Mouse (Mus musculus) CD8-positive naive resting alpha-beta T cell, adult 2 months (primary cell): ENCODE measurements at regions not wholly inside any gene's neighbourhood (a gene's known extent, or its start where the extent isn't known, plus 50 kb on each side); places are given as distances from the start of the nearest gene placed in this dataset.
"Not testable (repeated sequence)": the region's sequence is repeated elsewhere in the genome, so short reads cannot be mapped to it uniquely, and the experiment has no call there.

Experiments used
- DNase-seq, 2 experiments: peaks; one replicate each; pipeline ENCODE4 v3.0.0; 2022; ENCODE audit warnings: low read depth in 2 of 2, low spot score in 2 of 2

DNA sequence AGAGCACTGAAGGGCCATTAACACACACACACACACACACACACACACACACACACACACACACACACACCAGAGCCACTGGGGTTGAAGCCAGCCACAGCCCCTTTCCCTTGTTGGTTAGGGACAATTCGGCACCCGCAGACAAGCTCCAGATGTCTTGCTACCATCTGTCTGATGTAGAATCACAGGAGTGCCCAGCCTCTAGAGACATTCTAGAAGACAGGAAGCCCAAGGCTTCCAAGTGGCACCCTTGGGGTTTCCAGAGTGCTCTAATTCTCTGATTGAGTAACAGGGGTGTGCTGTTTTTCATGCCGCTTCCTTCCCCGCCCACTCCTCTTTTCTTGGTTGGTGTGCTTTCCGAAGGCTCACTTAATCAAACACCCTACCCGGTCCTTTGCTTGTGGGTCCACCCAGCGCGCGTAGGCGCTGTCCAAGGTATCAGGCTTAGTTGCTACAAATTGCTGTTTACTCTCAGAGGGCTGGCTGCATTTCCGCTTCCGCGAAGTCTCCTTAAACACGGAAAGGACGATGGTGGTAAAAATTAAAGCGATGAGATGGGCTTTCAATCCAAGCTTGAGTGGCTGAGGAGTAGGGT, 59.5 kb upstream of the Zbtb18 start:
- DNase-seq, result no peak

DNA sequence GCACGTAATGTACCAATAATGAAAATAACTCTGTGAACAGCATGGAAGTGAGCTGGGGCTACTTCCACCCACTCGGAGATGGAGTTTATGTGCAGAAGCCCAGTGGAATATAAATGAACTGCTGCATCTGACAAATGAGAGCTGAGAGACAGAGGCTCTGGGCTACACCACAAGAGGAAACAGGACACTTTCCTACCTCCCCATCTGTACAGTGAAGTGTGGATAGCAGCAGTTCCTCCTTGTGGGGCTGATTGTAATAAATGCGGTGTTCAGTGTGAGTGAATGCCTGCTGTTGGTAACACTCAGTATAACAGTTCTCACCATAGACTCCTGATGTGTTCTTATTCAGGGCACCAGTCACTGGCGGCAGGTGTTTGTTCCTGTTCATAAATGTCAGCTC, 60.0 kb upstream of the Zbtb18 start:
- no peak for DNase-seq

DNA sequence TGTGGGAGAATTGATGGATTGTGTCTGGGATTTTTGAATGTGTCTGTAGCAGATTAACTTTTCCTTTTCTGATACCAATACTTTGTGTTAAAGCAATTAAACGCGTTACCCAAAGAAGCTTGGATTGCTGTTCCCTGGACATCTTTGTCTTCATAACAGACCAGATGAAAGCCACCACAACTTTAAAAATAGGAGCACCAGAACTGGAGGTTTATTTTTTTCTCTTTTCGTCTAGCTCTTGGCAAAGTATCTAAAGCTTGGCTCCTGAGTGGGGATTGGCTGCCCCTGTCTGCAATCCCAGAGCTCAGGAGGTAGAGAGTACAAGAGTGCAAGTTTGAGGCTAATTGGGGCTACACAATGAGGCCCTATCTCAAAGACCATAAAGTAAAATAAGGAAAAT, 64.0 kb upstream of the Zbtb18 start:
- no peak for DNase-seq

DNA sequence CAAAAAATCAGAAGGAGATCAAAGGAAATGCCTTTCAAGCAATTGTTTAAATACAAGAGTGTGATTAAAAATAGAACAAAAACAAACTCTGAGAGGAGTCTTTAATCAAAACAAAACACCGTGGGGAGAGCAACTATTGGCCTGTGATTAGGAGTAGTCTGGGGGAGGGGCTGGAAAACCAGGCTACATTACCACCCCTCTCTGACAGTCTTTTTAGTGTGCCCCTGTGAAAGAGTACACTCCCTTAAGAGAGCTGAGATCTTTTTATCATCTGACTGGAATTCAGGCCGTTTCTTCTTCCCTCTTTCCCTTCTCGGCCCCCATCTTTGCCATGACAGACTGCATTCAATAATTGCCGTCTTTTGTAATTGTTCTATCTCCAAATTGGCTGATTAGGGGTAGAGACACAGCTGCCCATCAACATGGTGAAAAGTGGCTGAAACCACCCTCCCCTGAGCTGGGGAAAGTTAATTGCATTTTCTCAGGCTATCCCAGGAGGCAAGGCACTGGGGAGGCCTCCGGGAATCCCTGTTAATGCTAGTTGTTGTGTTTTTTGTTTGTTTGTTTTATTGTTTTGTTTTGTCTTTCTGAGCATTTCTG, 68.8 kb upstream of the Zbtb18 start:
- no peak for DNase-seq

DNA sequence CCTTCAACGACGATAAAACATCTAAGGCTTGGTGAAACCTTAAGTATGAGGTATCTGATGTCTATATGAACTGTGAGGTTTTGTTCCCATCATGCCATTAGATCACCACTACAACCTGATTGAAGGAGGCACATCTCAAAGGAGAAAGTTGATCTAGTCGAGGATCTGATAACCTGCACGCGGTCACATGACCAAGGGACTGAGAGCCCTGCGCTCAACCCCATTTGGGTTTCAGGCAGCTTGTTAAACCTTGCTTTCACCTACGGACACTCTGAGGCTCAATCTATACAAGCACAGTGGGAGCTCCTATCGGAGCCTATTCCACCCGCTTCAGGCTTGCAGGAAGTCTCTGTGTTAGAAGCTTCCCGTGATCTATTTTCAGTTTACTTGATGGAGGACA, 70.1 kb upstream of the Zbtb18 start:
- no peak for DNase-seq

DNA sequence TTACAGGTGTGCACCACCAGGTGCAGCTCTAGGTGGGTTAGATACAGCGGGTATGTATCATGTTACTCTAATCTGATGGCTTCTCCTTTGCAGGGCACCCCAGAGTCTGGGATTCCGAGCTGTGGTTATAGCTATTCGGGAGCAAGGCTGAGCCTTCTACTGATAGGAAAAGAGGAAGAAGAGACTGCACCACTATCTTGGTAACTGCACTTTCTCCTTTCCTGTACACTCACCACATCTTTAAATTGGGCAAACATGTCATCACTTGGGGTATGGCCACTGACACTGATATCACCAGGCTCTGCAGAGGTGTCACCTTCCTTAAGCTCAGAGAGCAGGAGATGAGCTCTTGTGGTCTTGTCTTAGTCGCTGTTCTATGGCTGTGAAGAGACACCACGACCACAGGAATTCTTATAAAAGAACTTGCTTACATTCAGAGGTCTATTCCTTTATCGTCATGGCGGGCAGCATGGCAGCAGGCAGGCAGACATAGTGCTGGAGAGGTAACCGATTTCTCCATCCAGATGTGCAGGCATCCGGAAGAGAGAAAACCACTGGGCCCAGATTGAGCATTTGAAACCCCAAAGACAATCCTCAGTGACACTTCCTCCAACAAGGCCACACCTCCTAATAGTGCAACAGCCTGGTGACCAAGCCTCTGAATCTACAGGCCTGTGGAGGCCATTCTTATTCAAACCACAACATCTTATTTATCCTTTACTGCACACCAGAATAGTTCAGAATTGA, 74.1 kb upstream of the Zbtb18 start:
- no peak for DNase-seq

DNA sequence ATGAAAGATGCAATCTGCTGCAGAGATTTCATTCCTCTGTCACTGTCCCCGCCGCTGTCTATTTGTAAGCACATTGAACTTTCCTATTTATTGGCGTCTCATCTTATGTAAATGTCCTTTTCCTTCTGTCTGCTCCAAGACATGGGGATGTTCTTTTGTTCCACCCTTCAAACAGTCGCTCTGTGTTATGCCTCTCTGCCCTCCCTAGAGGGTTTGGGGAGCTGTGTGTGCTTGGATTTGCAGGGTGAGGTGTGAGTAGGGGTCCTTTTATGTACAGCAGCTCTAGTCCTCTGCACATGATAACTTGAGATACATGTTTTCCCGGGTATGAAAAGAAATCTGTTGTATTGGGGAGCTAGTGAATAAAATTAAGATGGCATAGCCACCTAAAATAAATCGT, 75.2 kb upstream of the Zbtb18 start:
- no peak for DNase-seq

DNA sequence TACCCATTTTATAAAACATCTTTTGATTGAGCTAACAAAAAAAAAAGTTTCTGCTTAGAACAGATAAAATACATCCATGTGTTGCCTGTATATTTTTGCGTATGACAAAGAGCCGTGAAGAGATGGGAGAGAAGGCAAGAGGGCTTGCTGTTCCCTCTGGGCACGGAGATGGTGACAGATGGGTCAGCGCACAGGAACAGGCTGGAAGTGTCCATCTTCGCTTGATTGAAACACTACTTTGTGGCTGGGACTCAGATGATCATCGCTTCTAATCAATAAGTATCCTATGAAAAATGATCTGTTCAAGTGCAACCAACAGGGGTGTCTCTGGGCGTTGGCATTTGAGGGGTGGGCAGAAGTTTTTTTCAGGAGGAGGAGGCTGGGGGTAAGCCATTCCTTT, 75.7 kb upstream of the Zbtb18 start:
- DNase-seq, result no peak

DNA sequence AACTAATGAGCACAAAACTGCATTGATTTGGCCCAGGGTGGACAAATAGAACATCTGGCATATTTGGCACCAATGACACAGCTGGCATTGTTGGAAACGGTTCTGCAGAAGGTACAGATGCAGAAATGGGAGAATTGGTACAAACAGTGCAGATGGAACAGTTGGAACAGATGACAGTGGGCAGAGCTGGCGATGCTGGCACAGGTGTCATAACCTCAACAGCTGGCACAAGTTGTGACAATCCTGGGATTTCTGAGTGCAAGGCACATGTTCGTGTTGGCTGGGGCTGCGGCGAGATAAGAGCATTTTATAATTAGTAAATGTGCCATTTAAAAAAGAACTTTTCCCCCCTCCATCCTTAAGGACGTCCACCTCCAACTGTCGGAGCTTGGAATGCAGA, 77.8 kb upstream of the Zbtb18 start:
- no peak for DNase-seq

DNA sequence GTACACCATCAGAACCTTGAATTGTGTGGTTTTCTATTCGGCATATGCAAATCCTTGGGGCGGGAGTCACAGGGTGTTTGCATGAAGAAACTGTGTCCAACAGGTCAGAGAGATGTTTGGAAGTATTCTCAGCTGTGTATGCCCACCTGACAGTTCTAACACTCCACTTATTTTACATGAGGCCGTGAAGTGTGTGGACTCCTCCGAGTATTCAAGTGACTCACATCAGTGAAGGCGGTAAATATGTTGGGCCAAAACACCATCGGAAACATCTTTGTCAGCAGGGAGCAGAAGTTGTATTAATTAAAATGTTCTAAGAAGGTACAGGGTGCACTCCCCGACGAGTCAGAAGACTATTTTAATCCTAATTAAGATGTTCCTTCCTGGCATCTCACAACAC, 79.8 kb upstream of the Zbtb18 start:
- DNase-seq, result no peak

DNA sequence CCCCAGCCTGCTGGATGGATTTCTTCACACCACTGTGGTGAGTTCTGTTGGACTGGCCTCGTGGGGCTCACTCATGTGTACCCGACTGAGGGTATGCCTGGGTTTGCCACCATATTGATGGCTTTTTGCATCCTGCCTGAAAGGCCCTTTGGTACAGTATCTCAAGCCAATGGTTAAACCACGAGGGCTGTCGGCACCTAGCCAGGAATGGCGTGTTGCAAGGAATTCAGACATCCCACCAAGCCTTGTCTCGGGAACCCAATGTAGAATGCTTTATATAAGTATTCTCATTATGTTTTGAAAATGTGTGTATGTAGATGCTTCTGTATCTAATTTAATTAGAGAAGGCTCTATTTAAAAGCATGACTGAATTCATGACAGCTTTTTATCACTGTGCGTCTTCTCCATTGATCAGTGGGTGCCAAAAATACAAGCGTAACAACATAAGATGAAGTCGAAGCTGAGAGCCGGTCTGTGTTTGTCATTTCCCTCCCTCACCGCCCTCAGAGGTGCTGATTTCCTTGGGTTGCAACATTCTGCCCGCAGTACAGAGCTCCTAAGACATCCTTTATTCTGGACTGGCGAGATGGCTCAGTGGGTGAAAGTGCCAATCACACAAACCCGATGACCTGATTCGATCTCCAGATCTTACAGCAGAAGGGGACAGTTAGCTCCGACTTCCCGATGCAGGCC, 90.5 kb upstream of the Akt3 start:
- DNase-seq, result no peak

DNA sequence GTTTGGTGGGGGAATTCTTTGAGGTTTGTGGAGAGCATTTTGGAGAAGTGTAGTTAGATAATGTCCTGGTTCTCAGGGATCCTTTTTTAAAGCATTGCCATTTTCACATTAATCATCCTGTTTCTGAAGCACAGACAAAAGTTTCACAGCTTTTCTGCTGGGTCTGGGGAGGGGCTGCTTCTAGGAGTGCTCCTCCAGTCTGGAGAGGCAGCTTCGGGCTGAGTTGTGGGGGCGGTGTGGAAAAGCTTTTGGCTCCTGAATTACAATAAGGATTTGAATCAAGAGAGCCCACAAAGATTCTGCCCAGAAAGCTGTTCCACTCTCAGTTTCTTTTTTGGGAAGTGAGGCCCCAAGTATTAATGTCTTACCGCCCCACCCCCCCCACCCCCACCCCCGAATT, 89.2 kb upstream of the Akt3 start:
- DNase-seq, result no peak

DNA sequence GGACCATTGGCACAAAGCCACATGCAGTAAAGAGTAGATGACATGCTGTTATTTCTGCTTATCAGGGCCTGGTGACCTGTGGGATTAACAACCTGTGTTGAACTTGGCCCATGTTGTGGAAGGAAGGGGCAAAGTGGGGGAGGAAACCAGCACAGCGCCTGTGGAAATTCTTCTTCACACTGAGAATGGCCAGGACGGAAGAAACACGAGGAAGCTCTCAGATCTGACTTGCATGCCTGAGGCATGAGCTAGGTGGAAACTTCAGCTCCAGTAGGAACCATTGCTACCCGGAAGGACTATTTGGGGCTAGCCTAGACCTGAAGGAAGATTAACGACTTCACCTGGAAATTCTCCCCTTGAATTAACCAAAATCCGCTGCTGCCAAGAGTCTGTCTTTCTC, 88.5 kb upstream of the Akt3 start:
- no peak for DNase-seq

DNA sequence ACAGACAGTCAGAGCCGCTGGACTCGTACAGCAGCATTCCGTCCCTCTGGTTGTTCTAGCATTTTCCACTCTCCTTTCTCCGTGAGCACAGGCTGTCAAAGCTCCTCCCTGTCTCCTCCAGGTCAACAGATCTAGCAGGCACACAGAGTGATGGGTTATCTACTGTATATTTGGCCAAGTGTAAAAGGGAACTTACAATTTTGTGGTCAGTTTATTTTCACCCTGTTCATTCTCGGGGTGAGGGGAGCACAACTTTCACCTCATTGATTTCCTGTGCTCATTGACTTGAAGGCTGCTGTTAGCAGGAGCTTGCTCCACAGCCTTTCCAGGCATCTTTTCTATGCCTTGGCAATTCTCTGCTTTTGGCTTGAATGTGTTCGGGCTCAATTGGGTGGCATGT, 87.5 kb upstream of the Akt3 start:
- no peak for DNase-seq

DNA sequence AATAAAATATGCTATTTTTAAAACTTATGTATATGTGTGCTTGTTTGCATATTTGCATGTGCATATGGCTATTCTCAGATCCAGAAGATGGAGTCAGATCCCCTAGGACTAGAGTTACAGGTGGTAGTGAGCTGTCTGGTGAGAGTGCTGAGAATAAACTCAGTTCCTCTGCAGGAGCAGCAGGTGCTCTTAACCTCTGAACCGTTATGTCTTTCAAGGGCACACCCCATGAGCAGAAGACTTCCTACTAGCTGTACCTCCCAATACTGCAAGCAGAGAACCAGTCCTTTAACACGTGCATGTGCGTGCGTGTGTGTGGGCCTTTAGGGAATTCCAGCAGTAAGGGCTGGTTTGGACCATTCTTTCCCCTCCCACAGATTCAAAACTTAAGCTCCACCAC, 85.9 kb upstream of the Akt3 start:
- DNase-seq, result no peak

DNA sequence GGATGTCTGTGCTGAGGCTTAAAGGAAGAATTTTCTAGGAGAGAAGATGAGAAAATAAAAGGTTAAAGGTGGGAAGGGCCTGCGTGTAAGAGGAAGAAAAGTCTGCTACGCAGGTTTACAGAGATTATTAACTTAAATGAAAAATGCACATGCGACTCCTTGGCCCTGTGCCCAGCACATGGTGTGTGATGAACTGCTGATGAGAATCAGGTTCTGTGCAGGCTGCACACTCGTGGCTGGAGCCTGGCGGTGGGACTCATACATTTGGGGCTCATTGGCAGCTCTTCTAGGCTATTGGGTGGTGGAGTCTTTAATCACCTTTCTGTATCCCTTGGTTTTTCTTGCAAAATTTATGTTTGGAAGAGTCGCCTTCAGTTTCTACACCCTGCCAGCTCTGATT, 85.1 kb upstream of the Akt3 start:
- no peak for DNase-seq

DNA sequence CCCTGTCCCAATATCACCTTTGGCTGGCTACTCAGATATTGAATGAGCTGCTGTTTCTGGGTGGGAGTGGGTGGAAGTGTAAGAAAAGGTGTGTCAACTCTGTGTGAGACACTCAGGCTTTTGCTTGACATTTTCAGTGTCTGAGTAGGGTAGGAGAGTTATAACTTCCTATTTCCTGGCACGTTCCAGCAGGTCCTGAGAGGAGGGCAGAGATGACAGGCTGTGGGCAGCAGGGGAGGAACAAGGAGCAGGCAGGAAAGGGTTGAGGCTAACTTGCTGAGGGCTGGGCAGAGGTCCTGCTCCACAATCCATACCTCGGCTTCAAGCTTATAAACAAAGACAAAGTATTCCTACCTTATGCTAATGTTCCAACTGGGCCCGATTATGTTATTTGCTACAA, 82.2 kb upstream of the Akt3 start:
- DNase-seq, result no peak

DNA sequence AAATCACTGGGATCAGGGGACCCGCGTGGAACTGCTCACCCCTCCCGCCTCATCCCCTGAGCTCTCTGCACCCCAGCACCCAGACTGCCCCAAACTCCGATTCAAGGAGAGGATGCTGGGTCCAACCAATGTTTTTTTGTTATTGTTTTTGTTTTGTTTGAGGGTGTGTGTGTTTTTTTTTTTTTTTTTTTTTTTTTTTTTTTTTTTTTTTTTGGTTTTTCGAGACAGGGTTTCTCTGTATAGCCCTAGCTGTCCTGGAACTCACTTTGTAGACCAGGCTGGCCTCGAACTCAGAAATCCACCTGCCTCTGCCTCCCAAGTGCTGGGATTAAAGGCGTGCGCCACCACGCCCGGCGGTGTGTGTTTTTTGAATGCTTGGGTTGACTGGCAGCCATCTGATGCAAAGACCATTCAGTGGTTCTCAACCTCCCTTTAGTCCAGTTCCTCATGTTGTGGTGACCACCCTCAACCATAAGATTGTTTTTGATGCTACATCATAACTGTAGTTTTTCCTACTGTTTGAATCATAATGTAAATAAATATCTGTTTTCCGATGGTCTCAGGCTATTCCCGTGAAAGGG, 81.3 kb upstream of the Akt3 start:
- DNase-seq, result not testable (repeated sequence)

DNA sequence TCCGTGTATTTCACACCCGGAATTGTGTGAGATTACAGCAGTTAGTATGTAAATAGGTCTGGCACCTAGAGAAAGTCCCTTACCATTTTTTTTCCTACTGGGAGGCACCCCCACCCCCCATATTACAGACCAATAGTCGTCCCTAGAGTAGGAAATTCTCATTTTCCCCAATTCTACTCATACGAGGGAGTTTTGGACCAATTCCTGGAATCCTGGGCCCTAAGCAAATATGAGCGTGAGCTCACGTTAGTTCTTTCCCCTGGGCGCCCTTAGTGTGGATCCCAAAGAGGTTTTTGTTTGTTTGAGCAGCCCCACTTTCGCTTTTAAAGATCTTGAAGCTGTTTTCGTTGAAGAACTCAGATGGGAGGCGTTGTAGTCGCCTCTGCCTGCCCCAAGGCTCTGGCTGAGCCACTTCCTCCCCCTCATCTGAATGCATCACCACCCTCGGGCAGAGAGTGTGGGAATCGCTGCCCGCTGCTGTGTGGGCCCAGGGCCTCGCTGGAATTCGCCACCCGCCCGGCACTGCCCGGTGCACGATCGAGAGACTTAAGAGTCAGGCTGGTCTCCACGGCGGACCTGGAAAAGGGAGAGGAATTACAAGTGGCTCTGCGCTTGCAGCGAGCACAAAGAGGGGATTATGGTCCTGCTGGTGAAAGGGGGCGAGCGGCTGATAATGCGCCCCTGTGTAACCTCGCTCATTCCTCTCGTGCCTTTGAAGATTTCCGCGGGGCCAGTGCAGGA, 80.6 kb upstream of the Akt3 start:
- DNase-seq, result peak; percentile 13 to 28

DNA sequence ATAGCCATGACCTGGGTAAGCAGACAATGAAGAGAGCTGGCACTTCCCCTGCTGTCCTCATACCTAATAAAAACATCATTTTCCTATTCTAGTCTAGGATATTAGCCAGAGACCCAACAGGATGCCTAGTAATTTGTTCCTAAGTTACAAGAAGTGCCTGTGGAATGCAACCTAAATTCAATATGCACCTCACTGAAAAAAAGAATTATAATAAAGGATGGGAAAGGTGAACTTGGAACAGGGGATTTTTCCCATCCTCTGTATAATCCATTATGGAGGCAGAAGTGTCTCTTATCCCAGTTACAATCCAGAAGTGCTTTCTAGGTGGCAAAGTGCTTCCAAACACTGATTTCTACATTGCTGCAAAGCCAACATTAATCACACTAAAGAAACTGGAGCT, 79.8 kb upstream of the Akt3 start:
- DNase-seq, result no peak

DNA sequence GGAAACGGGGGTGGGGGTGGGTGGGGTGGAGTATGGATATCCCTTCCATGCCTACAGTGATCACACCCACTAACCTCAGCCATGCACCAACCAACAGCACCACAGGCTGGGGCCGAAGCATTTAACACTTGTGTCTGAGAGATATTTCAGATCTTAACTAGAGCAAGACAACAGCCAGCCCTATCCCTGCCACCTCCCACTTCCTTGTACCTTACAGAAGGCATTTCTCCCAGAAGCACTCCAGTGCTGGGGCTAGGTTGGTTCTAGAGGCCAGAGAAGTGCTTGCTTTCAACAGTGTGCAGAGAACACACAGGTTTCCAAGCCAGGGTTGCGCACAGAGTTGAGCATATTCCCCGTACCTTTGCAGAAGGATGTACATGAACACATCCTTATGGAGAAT, 79.1 kb upstream of the Akt3 start:
- DNase-seq, result no peak
